Mouse (Mus musculus) megakaryocyte, adult 5-6 weeks (primary cell): ENCODE measurements around the gene Ptprb. TPM values are rescaled to one million over a fixed set of nuclear protein-coding genes. Genes with fewer than 3 reads are reported as not detected.
A peak's percentile ranks its signal among the peaks of the same experiment; 100 is the strongest.

Experiments used
- ATAC-seq: 2 replicates; pipeline ENCODE4 v1.8.0; 2016; ENCODE audit warnings: mild to moderate bottlenecking, inconsistent platforms; ENCODE audit not compliant: poor library complexity, severe bottlenecking
- total RNA-seq, 2 experiments: library from RNA; stranded (forward) in 1 of 2; stranded (reverse) in 1 of 2; fragments of 153-499, 151-499 nt in 1 of 2; fragments of 221-1000, 200-1000 nt in 1 of 2; gene quantifications; 2 replicates each; pipeline versions ENCODE4 v1.2.3 to v1.2.4; 2015 to 2017

Ptprb gene
- total RNA-seq (2015) (not detected in 2 replicates), total RNA-seq (2017) (not detected in 2 replicates)

GRCm38 (mm10) chr10:116275280-116275679 lies at the start of gene Ptprb:
Gene Ptprb (plus strand): TSS chr10:116275523.
- no peak for ATAC-seq

GRCm38 (mm10) chr10:116235299-116235698 lies 40.0 kb upstream of the Ptprb start:
- no peak for ATAC-seq

- ATAC-seq: no peak
Observed at GRCm38 (mm10) chr10:116242200-116242599, 33.1 kb upstream of the Ptprb start.

- ATAC-seq: no peak
Observed at GRCm38 (mm10) chr10:116243373-116243772, 31.9 kb upstream of the Ptprb start.

GRCm38 (mm10) chr10:116245632-116246031 lies 29.7 kb upstream of the Ptprb start:
- no peak for ATAC-seq

- no peak for ATAC-seq
Observed at GRCm38 (mm10) chr10:116252668-116253067, 22.7 kb upstream of the Ptprb start.

- ATAC-seq: no peak
Observed at GRCm38 (mm10) chr10:116253972-116254371, 21.4 kb upstream of the Ptprb start.

GRCm38 (mm10) chr10:116259298-116259697 lies 16.0 kb upstream of the Ptprb start:
- ATAC-seq: no peak

GRCm38 (mm10) chr10:116260658-116261433 lies 14.5 kb upstream of the Ptprb start:
- no peak for ATAC-seq

- no peak for ATAC-seq
Observed at GRCm38 (mm10) chr10:116261559-116261958, 13.8 kb upstream of the Ptprb start.

GRCm38 (mm10) chr10:116264521-116264920 lies 10.8 kb upstream of the Ptprb start:
- ATAC-seq: no peak

- ATAC-seq: no peak
Observed at GRCm38 (mm10) chr10:116266561-116267433, 8.5 kb upstream of the Ptprb start.

GRCm38 (mm10) chr10:116267434-116267822 lies 7.9 kb upstream of the Ptprb start:
- no peak for ATAC-seq

- ATAC-seq: no peak
Observed at GRCm38 (mm10) chr10:116268343-116268742, 7.0 kb upstream of the Ptprb start.

GRCm38 (mm10) chr10:116270646-116271469 lies 4.5 kb upstream of the Ptprb start:
- ATAC-seq: no peak

- no peak for ATAC-seq
Observed at GRCm38 (mm10) chr10:116271470-116271915, 3.8 kb upstream of the Ptprb start.

- no peak for ATAC-seq
Observed at GRCm38 (mm10) chr10:116272156-116272555, 3.2 kb upstream of the Ptprb start.

- ATAC-seq: no peak
Observed at GRCm38 (mm10) chr10:116286697-116287344, 11.5 kb downstream of the Ptprb start.

- peak; percentile 48 for ATAC-seq
Observed at GRCm38 (mm10) chr10:116288130-116288529, 12.8 kb downstream of the Ptprb start.

GRCm38 (mm10) chr10:116290483-116290882 lies 15.2 kb downstream of the Ptprb start:
- peak; percentile 41 for ATAC-seq
